Mouse (Mus musculus) heart, adult 2 months (tissue): ENCODE data around the gene Elp6.

ENCODE experiments used
- CTCF ChIP-seq: fragments of 200-600 bp; IDR thresholded peaks from 2 replicates; pipeline ENCODE4 v1.8.1; 2022; ENCODE audit warnings: antibody characterized with exemption, mild to moderate bottlenecking, moderate library complexity
- EP300 ChIP-seq: fragments of 200-500 bp; IDR thresholded peaks from 2 replicates; pipeline ENCODE4 v1.6.1; 2011; ENCODE audit warnings: low read depth, low read length, control low read depth; ENCODE audit not compliant: insufficient read depth

DNA sequence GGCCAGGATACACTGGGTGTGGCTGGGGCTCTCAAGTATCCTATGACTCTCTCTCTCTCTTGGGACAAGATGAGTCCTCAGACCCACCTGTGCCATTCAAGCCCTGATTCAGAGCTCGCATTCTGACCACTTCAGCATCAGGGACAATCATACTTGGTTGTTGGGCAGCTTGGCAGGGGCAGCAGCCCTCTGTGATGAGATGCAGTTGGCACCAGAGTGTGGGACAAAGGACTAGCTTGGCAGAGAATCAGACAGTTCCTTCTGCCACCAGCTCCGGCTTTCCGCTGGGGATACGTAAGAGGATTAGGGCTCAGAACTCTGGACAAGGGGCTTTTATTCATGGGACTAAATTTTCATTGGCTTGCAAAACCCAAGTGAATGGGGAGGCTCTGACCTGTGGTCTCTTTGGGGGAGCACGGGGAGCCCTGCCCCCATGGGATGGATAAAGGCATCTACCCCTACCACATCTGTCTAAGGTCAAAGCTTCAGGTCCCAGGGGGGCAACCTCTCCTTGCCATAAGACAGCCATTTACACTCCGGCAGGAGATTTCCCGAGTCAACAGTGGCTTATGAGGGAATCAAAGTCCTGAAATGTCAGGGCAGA, 17.6 kb upstream of the Elp6 start:
- TF ChIP-seq EP300 (no peak), CTCF (no peak)
